ENCODE assay signal across 9 mouse cellular contexts in the genomic region with DNA sequence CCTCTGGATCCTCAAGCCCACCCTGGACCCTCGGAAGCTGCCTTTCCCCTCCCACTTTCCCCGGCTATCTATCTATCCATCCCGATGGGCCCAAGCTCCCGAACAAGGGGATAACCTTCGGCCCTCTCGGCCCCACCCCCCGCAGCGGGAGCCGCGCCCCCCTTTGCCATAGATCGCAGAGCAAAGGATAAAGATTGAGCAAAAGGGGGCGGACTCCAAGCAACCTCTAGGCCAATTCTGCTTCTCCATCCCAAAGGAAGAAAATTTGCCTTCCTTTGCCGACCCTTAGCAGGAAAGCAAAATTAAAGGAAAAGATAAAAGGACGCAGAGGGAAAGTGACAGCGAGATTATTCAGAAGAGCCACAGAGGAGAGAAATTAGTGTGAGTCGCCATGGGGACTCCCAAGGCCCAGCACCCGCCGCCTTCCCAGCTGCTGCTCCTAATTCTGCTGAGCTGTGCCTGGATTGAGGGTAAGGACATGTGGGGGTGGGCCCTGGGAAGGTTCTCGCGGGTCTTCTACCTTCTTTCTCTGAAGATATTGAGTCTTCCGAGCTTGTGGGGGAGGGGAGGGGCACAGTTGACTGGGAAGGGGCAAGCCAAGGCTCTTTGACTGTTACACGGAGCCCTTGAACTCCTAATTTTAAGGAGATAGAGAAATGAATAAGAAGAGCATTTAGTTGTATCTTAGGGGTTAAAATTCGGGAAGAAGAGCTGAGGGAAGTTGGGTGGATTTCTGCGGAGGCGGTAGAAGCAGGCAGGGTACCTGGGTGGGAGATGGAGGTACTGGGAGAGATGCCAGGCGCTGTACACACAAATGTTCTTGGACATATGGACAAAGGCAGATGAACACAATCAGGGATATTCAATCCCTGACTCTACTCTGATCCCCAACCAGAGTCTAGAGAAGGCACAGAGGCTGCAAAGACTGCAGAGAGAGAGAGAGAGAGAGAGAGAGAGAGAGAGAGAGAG. TPM values are rescaled to one million over a fixed set of nuclear protein-coding genes. Genes with fewer than 3 reads are reported as not detected.
DNase-seq lines count a peak whose midpoint lies in the region; ATAC-seq and TF ChIP-seq lines count a peak whose summit lies in the region.
"Had no signal": no experiment of that assay in that cellular context is flagged by ENCODE, and none has a peak within 500 bp of the region (broad histone marks: within the 10 kb centered on the region; RNA-seq: fewer than 3 reads in every experiment).

No protein-coding gene starts in this region.

- no peaks in the 10 kb centered on the region for H3K36me3 ChIP-seq in heart, embryonic 10.5 days
- H3K36me3 ChIP-seq in forebrain, postnatal 0 days (ENCODE audit: insufficient read depth), result peaks cover 26% of the 10 kb centered on the region
- H3K36me3 ChIP-seq in midbrain, embryonic 13.5 days, result peaks cover 24% of the 10 kb centered on the region

- H3K27ac ChIP-seq in heart, embryonic 10.5 days, result no peak overlapping the region
- peak overlapping the region; percentile 93 for H3K27ac ChIP-seq in forebrain, postnatal 0 days (ENCODE audit: low read depth, low read length)
- peak overlapping the region; percentile 93 for H3K27ac ChIP-seq in midbrain, embryonic 13.5 days

- peak overlapping the region; percentile 84 for H3K9ac ChIP-seq in forebrain, postnatal 0 days
- peak overlapping the region; percentile 81 for H3K9ac ChIP-seq in midbrain, embryonic 13.5 days (replicated peaks)

- TF ChIP-seq CTCF in forebrain, postnatal 0 days (IDR thresholded peaks at IDR 0.05; ENCODE audit: low read depth), result no peak

- peak overlapping the region; percentile 96 for H3K4me2 ChIP-seq in forebrain, postnatal 0 days (ENCODE audit: low read depth)
- H3K4me2 ChIP-seq in midbrain, embryonic 13.5 days (replicated peaks), result peak overlapping the region; percentile 98

- DNase-seq in heart, embryonic 10.5 days (ENCODE audit: low spot score), result no peak
- no peak for DNase-seq in heart, postnatal 10 days
- DNase-seq in brain, adult 2 months (ENCODE audit: low read depth, low spot score), result peak; percentile 64
- DNase-seq in forebrain, postnatal 0 days, result peak; percentile 42
- DNase-seq in spleen, postnatal 4 days (ENCODE audit: low spot score in 2 of 2), result no peak
- DNase-seq in kidney, postnatal 14 days, result no peak
- DNase-seq: B cell, adult 2 months had no signal

- H3K27me3 ChIP-seq in heart, embryonic 10.5 days (ENCODE audit: insufficient read depth, poor library complexity, severe bottlenecking), result peaks cover 62% of the 10 kb centered on the region
- H3K27me3 ChIP-seq in forebrain, postnatal 0 days (ENCODE audit: insufficient read depth, low read length), result no peaks in the 10 kb centered on the region
- peaks cover 22% of the 10 kb centered on the region for H3K27me3 ChIP-seq in midbrain, embryonic 13.5 days

- 4% methylated on average over 26 of the region's 26 CpGs for WGBS in heart, embryonic 10.5 days
- WGBS in forebrain, postnatal 0 days, result 3% methylated on average over 26 of the region's 26 CpGs
- WGBS in midbrain, embryonic 13.5 days, result 3% methylated on average over 26 of the region's 26 CpGs

- no peaks in the 10 kb centered on the region for H3K9me3 ChIP-seq in heart, embryonic 10.5 days
- H3K9me3 ChIP-seq in forebrain, postnatal 0 days (ENCODE audit: low read length), result no peaks in the 10 kb centered on the region
- H3K9me3 ChIP-seq in midbrain, embryonic 13.5 days, result no peaks in the 10 kb centered on the region

- H3K4me3 ChIP-seq in heart, embryonic 10.5 days, result peak overlapping the region; percentile 68; the same call in 1 of the 2 replicates
- H3K4me3 ChIP-seq in forebrain, postnatal 0 days (ENCODE audit: low read depth, low read length), result peak overlapping the region; percentile 65
- H3K4me3 ChIP-seq in midbrain, embryonic 13.5 days (replicated peaks), result peak overlapping the region; percentile 63

- ATAC-seq in forebrain, postnatal 0 days, result no peak
- no peak for ATAC-seq in midbrain, embryonic 13.5 days
- no peak for ATAC-seq in frontal cortex, adult (ENCODE audit: low TSS enrichment)

- H3K4me1 ChIP-seq in heart, embryonic 10.5 days, result peaks cover 20% of the 10 kb centered on the region
- peaks cover 12% of the 10 kb centered on the region for H3K4me1 ChIP-seq in forebrain, postnatal 0 days (ENCODE audit: insufficient read depth)
- H3K4me1 ChIP-seq in midbrain, embryonic 13.5 days (replicated peaks), result peaks cover 72% of the 10 kb centered on the region

- intact Hi-C loops in heart, postnatal 10 days (cut with DNase I), result loop anchor here (2.0 kb wide), 1 partner anchor 24 kb away; a partner anchor contains a TSS

RNA-seq across cellular contexts. Expression of a gene that starts 0.6 kb away (rescaled TPM):
- 0.15 and 0.35 TPM in 2 replicates for polyA plus RNA-seq in heart, embryonic 10.5 days (2016; fragmentation: Nextera tagmentation; extraction: Ambion mirVana)
- total RNA-seq in heart, postnatal 10 days (2021), result 10 to 100 TPM; 23.3 to 30.4 TPM
- total RNA-seq in forebrain, postnatal 0 days (2014; rRNA removed), result 104 and 160 TPM in 2 replicates
- 38.3 and 45.3 TPM in 2 replicates for polyA plus RNA-seq in forebrain, postnatal 0 days (2015; fragmentation: Nextera tagmentation; extraction: Ambion mirVana)
- polyA plus RNA-seq in midbrain, embryonic 13.5 days (2015; fragmentation: Nextera tagmentation; extraction: Ambion mirVana), result 34.9 and 35.3 TPM in 2 replicates

RNA-seq across cellular contexts. Expression of a gene that starts 1.5 kb away (rescaled TPM):
- polyA plus RNA-seq in heart, embryonic 10.5 days (2016; fragmentation: Nextera tagmentation; extraction: Ambion mirVana), result not detected in 2 replicates
- not detected for total RNA-seq in heart, postnatal 10 days (2021)
- total RNA-seq in forebrain, postnatal 0 days (2014; rRNA removed), result 14.3 and 37.2 TPM in 2 replicates
- 10.3 and 13.6 TPM in 2 replicates for polyA plus RNA-seq in forebrain, postnatal 0 days (2015; fragmentation: Nextera tagmentation; extraction: Ambion mirVana)
- polyA plus RNA-seq in midbrain, embryonic 13.5 days (2015; fragmentation: Nextera tagmentation; extraction: Ambion mirVana), result 5.5 and 5.8 TPM in 2 replicates

RNA-seq across cellular contexts. Expression of a gene that starts 22.3 kb away (rescaled TPM):
- polyA plus RNA-seq in heart, embryonic 10.5 days (2016; fragmentation: Nextera tagmentation; extraction: Ambion mirVana), result 15.5 and 21.3 TPM in 2 replicates
- total RNA-seq in heart, postnatal 10 days (2021), result 1 to 10 TPM; 7.7 to 9.7 TPM
- 140 and 142 TPM in 2 replicates for total RNA-seq in forebrain, postnatal 0 days (2014; rRNA removed)
- 218 and 222 TPM in 2 replicates for polyA plus RNA-seq in forebrain, postnatal 0 days (2015; fragmentation: Nextera tagmentation; extraction: Ambion mirVana)
- polyA plus RNA-seq in midbrain, embryonic 13.5 days (2015; fragmentation: Nextera tagmentation; extraction: Ambion mirVana), result 84.3 and 85.7 TPM in 2 replicates

RNA-seq across cellular contexts. Expression of a gene that starts 24.8 kb away (rescaled TPM):
- polyA plus RNA-seq in heart, embryonic 10.5 days (2016; fragmentation: Nextera tagmentation; extraction: Ambion mirVana), result 87.4 and 89.3 TPM in 2 replicates
- 10 to 100 TPM; 73.8 to 82.0 TPM for total RNA-seq in heart, postnatal 10 days (2021)
- total RNA-seq in forebrain, postnatal 0 days (2014; rRNA removed), result 120 and 158 TPM in 2 replicates
- 134 and 137 TPM in 2 replicates for polyA plus RNA-seq in forebrain, postnatal 0 days (2015; fragmentation: Nextera tagmentation; extraction: Ambion mirVana)
- polyA plus RNA-seq in midbrain, embryonic 13.5 days (2015; fragmentation: Nextera tagmentation; extraction: Ambion mirVana), result 101 and 108 TPM in 2 replicates

RNA-seq across cellular contexts. Expression of a gene that starts 25.0 kb away (rescaled TPM):
- 1.3 and 1.5 TPM in 2 replicates for polyA plus RNA-seq in heart, embryonic 10.5 days (2016; fragmentation: Nextera tagmentation; extraction: Ambion mirVana)
- total RNA-seq in heart, postnatal 10 days (2021), result under 1 TPM; 0.47 to 0.84 TPM
- total RNA-seq in forebrain, postnatal 0 days (2014; rRNA removed), result not detected in 2 replicates
- 0.53 and 0.62 TPM in 2 replicates for polyA plus RNA-seq in forebrain, postnatal 0 days (2015; fragmentation: Nextera tagmentation; extraction: Ambion mirVana)
- polyA plus RNA-seq in midbrain, embryonic 13.5 days (2015; fragmentation: Nextera tagmentation; extraction: Ambion mirVana), result 0.72 and 0.85 TPM in 2 replicates

Comparison
In these comparisons a context has a peak if more than half of its experiments do, and no peak if none do; other contexts are left out.
1. DNase-seq: peak in brain, adult 2 months (single experiment) and forebrain, postnatal 0 days (single experiment); none in heart, embryonic 10.5 days (single experiment), heart, postnatal 10 days (0 of 2), spleen, postnatal 4 days (0 of 2) and kidney, postnatal 14 days (single experiment).
2. RNA of a gene that starts 0.6 kb away (polyA plus RNA-seq): 38.3 to 45.3 TPM in forebrain, postnatal 0 days and 34.9 to 35.3 TPM in midbrain, embryonic 13.5 days; 0.15 to 0.35 TPM in heart, embryonic 10.5 days; every median in the first group is over 10 times any median in the second.
3. Peak in every context shown above with its lines, with median percentiles within 50 percentile points of each other: H3K4me3 ChIP-seq.